Mouse (Mus musculus) lung, postnatal 36 days (tissue): ENCODE measurements around the gene Psen1.

ENCODE experiments used
- DNase-seq: peaks from one replicate; pipeline ENCODE4 v3.0.0; 2022; ENCODE audit warnings: mixed read lengths

Psen1 gene

GRCm38 (mm10) chr12:83780181-83780580 lies 92.2 kb downstream of the Psen1 start:
- DNase-seq = no peak

GRCm38 (mm10) chr12:83781204-83781603 lies 93.3 kb downstream of the Psen1 start:
- no peak for DNase-seq

- no peak for DNase-seq
Observed at GRCm38 (mm10) chr12:83781640-83782278, 93.8 kb downstream of the Psen1 start.

GRCm38 (mm10) chr12:83782669-83783068 lies 94.7 kb downstream of the Psen1 start:
- DNase-seq = no peak
